1 mouse cellular context compared by ENCODE assay signal in the genomic region with DNA sequence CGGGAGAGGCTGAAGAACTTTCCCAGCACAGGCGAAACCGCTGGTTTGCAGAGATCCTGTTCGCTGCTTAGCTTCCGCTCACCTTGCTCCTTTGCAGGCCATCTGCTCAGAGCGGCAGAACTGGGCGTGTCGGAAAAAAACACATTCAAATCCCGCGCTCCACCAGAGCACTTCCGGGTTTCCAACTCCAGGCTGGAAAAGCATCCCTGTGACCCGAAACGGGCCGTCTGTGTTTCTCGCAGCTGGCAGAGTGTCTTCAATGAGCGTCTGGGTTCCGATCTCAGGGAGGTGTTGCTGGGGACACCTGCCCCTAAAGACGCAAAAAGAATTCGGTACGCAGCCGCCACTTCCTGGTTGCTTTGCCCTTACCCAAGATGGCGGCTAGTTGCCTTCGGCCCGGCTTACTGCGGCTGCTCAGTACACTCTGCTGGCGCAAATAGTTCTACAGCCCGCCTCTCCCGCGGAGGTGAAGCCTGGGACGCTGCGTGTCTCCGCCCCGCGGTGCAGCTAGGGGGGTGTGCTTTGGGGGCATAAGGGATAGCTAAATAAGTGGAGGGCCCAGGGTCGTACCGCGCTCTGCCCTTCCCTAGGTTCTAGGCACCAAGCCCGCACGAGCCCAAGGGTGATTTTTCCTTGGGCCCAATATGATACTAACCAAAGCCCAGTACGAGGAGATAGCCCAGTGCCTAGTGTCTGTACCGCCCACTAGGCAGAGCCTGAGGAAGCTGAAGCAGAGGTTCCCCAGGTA.
TF ChIP-seq lines count a peak whose summit lies in the region.

BC052040 (plus strand) TSS at position 476 of the 748 bp plus-strand sequence.

TF ChIP-seq in MEL, 35 proteins besides CTCF, POLR2A, EP300 and RAD21 (continued from another document):
- TF ChIP-seq KAT2A (conservative IDR thresholded peaks at IDR 0.05; ENCODE audit: low read depth, low read length), result peak; percentile 78; the same call in 1 of the 2 replicates
